Mouse (Mus musculus) embryonic facial prominence, embryonic 10.5 days (tissue): ENCODE measurements at regions not wholly inside any gene's neighbourhood (a gene's known extent, or its start where the extent isn't known, plus 50 kb on each side); places are given as distances from the start of the nearest gene placed in this dataset.

Source experiments
- DNase-seq: peaks from one replicate; pipeline ENCODE4 v3.0.0-alpha.2; 2017; ENCODE audit warnings: low spot score
- H3K27ac ChIP-seq: fragments of 300-500 bp; sonication (generic); replicated peaks from 2 replicates; pipeline ENCODE4 v1.5.1; 2016; ENCODE audit warnings: mild to moderate bottlenecking
- H3K27me3 ChIP-seq: fragments of 300-500 bp; sonication (generic); replicated peaks from 2 replicates; pipeline ENCODE4 v1.6.1; 2016; ENCODE audit warnings: low read depth, mild to moderate bottlenecking; ENCODE audit not compliant: poor library complexity, severe bottlenecking
- H3K36me3 ChIP-seq: fragments of 300-500 bp; sonication (generic); replicated peaks from 2 replicates; pipeline ENCODE4 v1.6.1; 2016; ENCODE audit warnings: mild to moderate bottlenecking, moderate library complexity
- H3K4me1 ChIP-seq: fragments of 300-500 bp; sonication (generic); 2 replicates; pipeline ENCODE4 v1.6.1; 2016
- H3K4me3 ChIP-seq: fragments of 300-500 bp; sonication (generic); 2 replicates; pipeline ENCODE4 v1.5.1; 2016; ENCODE audit warnings: mild to moderate bottlenecking, moderate library complexity
- H3K9me3 ChIP-seq: fragments of 300-500 bp; sonication (generic); 2 replicates; pipeline ENCODE4 v1.6.1; 2016; ENCODE audit warnings: mild to moderate bottlenecking
- WGBS: fragments of 180-500 bp; shearing (Covaris S2); methylation state at CpG from one replicate; pipeline ENCODE4 v1.1.7; 2016; 5-methylcytosine and 5-hydroxymethylcytosine counted together

- WGBS, result 80% methylated on average over 2 of the region's 2 CpGs
- H3K9me3 ChIP-seq, result no peaks in the 10 kb centered on the region
- H3K4me3 ChIP-seq, result no peak overlapping the region
- no peak for DNase-seq
- no peaks in the 10 kb centered on the region for H3K27me3 ChIP-seq
- H3K36me3 ChIP-seq, result no peaks in the 10 kb centered on the region
- peaks cover 18% of the 10 kb centered on the region for H3K4me1 ChIP-seq
- H3K27ac ChIP-seq, result no peak overlapping the region
These were observed 257.0 kb upstream of the Gm10131 start for GRCm38 (mm10) chr8:34368556-34368955.

DNA sequence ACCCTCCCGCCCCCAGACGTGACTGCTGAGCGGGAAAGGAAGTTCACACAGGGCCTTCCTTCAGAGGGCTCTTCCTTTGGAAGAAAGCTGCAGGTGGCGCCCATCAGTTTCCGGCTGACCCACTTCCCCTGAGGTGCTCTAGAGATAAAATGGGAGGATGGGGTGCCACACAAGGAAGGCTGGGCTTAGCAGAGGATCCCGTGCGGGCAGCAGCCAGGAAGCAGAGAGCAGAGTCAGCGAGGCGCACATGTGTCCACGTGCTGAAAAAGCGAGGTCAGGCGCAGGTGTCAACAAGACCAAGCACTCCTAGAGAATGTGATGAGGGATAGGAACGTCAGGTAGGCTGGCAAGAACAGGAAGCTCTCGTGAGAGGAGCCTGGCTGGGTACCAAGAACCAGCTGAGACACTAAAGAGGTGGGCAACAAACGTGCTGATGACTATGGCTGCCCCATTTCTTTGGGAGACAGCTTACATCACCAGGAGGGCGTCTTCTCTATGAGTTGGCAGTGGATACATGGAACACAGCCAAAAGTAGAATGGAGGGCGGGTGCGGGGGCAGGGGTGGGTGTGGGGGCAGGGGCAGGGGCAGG, 253.0 kb upstream of the Gm10131 start:
- Histone ChIP-seq H3K27me3 (no peaks in the 10 kb centered on the region), H3K36me3 (no peaks in the 10 kb centered on the region)
- 87% methylated on average over 18 of the region's 18 CpGs for WGBS

DNA sequence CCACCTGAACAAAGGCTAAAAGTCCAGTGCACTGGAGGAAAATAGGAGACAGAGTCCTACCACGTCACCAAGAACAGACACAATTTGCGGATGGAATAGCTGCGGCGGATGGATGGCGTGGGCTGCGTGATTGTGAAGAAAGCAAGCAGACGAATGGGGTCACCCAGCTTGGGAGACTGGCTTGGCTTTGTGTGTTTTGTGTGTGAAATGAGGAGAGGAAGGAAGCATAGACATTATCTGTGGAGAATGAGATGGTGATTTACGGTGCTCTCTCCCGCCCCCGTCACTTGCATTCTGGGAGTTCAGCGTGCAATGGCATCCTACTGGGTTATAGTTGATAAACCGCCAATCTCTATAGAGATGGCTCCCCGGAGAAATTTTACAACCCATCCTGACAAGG, 252.1 kb upstream of the Gm10131 start:
- Histone ChIP-seq H3K36me3 (no peaks in the 10 kb centered on the region), H3K4me1 (peaks cover 2% of the 10 kb centered on the region; the same call in 1 of the 2 replicates), H3K4me3 (no peak overlapping the region), H3K27me3 (no peaks in the 10 kb centered on the region), H3K9me3 (no peaks in the 10 kb centered on the region), H3K27ac (0 out of 2 replicates have a peak overlapping the region, but pooled peaks have one; percentile 19)
- DNase-seq, result no peak
- WGBS, result 94% methylated on average over 13 of the region's 13 CpGs

More for the DNA sequence above, 253.0 kb upstream of the Gm10131 start:
- no peak for DNase-seq
- H3K4me3 ChIP-seq, result no peak overlapping the region
- peaks cover 2% of the 10 kb centered on the region; the same call in 1 of the 2 replicates for H3K4me1 ChIP-seq
- H3K9me3 ChIP-seq, result no peaks in the 10 kb centered on the region
- no peak overlapping the region for H3K27ac ChIP-seq

DNA sequence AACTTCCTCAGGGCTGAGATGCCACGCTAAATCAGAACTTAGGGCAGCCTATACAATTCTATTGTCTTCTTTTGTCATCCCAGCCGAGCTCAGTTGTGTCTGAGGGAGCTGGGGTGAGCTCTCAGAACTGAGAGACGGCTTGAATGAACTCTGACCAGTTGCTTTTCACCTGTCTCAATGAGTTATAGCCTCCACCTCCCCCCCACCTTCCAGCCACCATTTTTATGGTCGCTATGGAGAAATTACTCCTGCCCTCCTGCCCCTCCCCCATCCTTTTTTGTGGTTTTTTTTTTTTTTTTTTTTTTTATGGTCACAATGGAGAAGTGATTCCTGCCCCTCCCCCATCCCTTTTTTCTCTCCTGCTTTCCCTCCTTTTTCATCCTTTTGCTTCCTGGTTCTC, 251.6 kb upstream of the Gm10131 start:
- Histone ChIP-seq H3K27ac (no peak overlapping the region), H3K27me3 (no peaks in the 10 kb centered on the region), H3K9me3 (no peaks in the 10 kb centered on the region), H3K4me3 (no peak overlapping the region), H3K36me3 (no peaks in the 10 kb centered on the region), H3K4me1 (peaks cover 2% of the 10 kb centered on the region; the same call in 1 of the 2 replicates)
- 65% methylated on average over 4 of the region's 4 CpGs for WGBS
- DNase-seq, result no peak

GRCm38 (mm10) chr8:34361377-34361776, 249.8 kb upstream of the Gm10131 start:
- H3K27ac ChIP-seq, result no peak overlapping the region
- WGBS, result 86% methylated on average over 3 of the region's 3 CpGs
- H3K9me3 ChIP-seq, result no peaks in the 10 kb centered on the region
- H3K4me1 ChIP-seq, result peaks cover 2% of the 10 kb centered on the region; the same call in 1 of the 2 replicates
- H3K4me3 ChIP-seq, result no peak overlapping the region
- H3K27me3 ChIP-seq, result no peaks in the 10 kb centered on the region
- DNase-seq, result no peak
- no peaks in the 10 kb centered on the region for H3K36me3 ChIP-seq

DNA sequence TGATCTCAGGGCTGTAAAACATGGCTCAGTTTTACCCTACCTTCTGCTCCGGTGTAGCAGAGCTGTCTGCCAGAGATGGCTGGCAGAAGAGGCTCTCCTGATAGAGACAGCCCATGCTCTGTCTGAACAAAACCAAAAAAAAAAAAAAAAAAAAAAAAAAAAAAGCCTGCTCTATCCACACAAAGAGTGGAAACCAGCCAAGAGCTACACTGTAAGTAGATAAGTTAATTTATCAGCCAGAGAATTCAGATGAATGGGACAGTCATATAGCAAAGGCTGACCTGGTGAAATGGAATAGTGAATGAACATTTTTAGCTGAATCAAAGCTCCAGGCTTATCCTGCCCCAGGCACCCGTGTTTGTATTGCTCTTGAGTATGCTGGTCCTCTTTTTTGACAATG, 248.2 kb upstream of the Gm10131 start:
- no peak overlapping the region for H3K27ac ChIP-seq

GRCm38 (mm10) chr8:34355059-34355458, 243.5 kb upstream of the Gm10131 start:
- no peak for DNase-seq
- H3K9me3 ChIP-seq, result no peaks in the 10 kb centered on the region
- no peak overlapping the region for H3K4me3 ChIP-seq
- no peaks in the 10 kb centered on the region for H3K27me3 ChIP-seq
- H3K36me3 ChIP-seq, result no peaks in the 10 kb centered on the region
- 67% methylated on average over 13 of the region's 13 CpGs for WGBS
- H3K4me1 ChIP-seq, result peaks cover 8% of the 10 kb centered on the region; the same call in 1 of the 2 replicates
- H3K27ac ChIP-seq, result no peak overlapping the region

More for the DNA sequence above, 248.2 kb upstream of the Gm10131 start:
- DNase-seq, result no peak
- peaks cover 2% of the 10 kb centered on the region; the same call in 1 of the 2 replicates for H3K4me1 ChIP-seq
- WGBS, result 83% methylated on average over 2 of the region's 2 CpGs
- H3K36me3 ChIP-seq, result no peaks in the 10 kb centered on the region
- H3K27me3 ChIP-seq, result no peaks in the 10 kb centered on the region
- H3K9me3 ChIP-seq, result no peaks in the 10 kb centered on the region
- no peak overlapping the region for H3K4me3 ChIP-seq

- DNase-seq, result no peak
- 63% methylated on average over 6 of the region's 6 CpGs for WGBS
- Histone ChIP-seq H3K36me3 (no peaks in the 10 kb centered on the region), H3K27ac (no peak overlapping the region; the same call in 1 of the 2 replicates), H3K27me3 (no peaks in the 10 kb centered on the region), H3K9me3 (no peaks in the 10 kb centered on the region), H3K4me3 (no peak overlapping the region), H3K4me1 (peaks cover 8% of the 10 kb centered on the region; the same call in 1 of the 2 replicates)
These were observed 241.8 kb upstream of the Gm10131 start for GRCm38 (mm10) chr8:34353140-34353855.

DNA sequence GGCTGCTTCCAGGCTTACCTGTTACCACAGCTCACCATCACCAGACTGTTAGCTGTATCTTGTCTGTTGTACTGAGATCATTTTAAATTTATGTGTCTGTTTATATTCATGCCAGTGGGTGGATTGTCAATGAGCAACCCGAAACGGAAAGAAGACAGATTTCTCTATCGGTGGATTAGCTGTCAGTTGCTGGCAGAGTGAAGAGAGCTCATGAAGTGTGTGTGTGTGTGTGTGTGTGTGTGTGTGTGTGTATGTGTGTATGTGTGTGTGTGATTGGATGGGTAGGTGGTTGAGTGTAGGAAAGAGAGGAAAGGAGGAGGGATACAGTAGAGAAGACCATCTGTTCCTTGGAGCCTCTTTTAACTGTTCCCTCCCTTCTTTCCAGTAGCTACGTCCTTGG, 223.3 kb upstream of the Gm10131 start:
- H3K4me1 ChIP-seq, result peaks cover 4% of the 10 kb centered on the region; the same call in 1 of the 2 replicates
- no peaks in the 10 kb centered on the region for H3K36me3 ChIP-seq
- H3K4me3 ChIP-seq, result no peak overlapping the region
- H3K27ac ChIP-seq, result no peak overlapping the region
- H3K9me3 ChIP-seq, result no peaks in the 10 kb centered on the region
- H3K27me3 ChIP-seq, result 0 out of 2 replicates have a peak, but pooled peaks cover 4% of the 10 kb centered on the region
- no peak for DNase-seq
- 91% methylated on average over 4 of the region's 4 CpGs for WGBS

DNA sequence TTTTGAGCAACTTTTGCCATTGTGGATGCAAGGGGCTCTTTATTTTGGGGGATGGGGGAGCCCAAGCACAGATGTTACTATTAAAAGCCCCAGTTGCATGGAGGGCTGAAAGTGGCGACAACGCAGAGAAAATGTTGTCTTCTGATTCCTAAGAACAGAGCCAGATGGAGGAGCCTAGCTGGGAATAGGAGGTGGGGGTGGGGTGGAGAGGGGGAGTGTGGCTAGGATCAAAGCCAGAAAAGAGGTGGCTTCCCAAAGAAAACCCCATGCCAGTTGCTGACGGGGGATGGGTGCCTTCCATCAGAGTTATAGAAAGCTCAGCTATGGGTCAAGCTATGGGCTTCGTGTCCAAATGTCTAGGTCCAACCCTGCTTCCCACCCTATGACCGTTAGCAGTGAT, 220.1 kb upstream of the Gm10131 start:
- 58% methylated on average over 5 of the region's 5 CpGs for WGBS
- Histone ChIP-seq H3K27me3 (peaks cover 20% of the 10 kb centered on the region), H3K27ac (no peak overlapping the region), H3K4me3 (no peak overlapping the region), H3K4me1 (peaks cover 11% of the 10 kb centered on the region), H3K9me3 (no peaks in the 10 kb centered on the region), H3K36me3 (no peaks in the 10 kb centered on the region)
- no peak for DNase-seq

DNA sequence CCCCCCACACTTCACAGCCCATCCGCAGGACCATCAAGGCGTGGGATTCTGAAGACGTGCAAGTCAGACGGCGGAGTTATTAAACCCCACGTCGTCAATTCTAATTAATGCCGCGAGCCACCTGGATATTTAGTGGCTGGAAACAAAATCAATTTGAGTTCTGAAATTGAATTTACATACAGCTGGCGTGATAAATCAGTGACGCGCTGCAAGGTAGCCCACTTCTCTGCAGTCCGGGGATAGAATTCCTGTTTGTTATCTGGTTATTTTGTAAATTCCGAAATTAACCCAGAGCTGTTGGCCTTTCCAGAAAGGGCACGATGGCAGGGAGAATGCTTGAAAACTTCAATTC, 215.1 kb upstream of the Gm10131 start:
- 9% methylated on average over 15 of the region's 15 CpGs for WGBS
- Histone ChIP-seq H3K27me3 (peaks cover 43% of the 10 kb centered on the region), H3K9me3 (no peaks in the 10 kb centered on the region), H3K4me3 (peak overlapping the region; percentile 57), H3K36me3 (no peaks in the 10 kb centered on the region), H3K4me1 (peaks cover 36% of the 10 kb centered on the region), H3K27ac (peak overlapping the region; percentile 36; the same call in 1 of the 2 replicates)
- no peak for DNase-seq

DNA sequence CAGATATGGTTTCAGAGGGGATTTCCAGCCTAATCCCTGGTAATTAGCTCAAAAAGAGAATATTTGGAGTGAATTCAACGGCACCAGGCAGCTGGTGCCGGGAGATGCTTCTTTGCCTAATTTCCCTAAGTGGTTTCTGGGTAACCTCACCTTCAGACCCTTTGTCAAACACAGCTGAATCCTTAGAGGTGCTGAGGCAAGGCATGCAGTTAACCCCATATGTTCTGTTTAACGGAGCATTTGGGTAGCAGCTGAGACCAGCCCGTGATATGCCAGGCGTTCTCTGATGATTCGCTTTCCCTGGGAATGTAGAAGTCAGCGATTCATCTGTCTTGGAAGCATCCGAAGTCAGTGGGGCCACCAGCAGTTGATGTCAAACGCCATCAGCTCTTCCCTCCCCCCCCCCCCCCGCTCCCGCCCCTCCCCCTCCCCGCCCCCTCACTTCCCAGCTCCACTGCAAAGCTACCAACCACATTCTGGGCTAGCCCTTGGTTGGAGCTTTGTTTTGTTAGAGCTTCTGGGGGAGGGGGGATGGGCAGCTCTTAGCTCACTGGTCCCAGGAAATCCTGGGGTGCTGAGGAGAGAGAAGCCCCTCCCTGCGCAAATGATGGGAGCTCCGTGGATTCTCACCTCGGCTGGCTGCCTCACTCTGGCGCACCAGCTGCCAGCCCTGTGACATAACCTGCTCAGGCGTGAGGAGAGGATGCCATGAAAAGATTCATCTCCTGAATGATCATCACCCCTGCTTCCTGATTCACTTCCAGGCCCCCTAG, 214.5 kb upstream of the Gm10131 start:
- H3K27me3 ChIP-seq, result peaks cover 43% of the 10 kb centered on the region
- WGBS, result under 1% methylated on average over 16 of the region's 17 CpGs
- peak overlapping the region; percentile 57 for H3K4me3 ChIP-seq
- no peaks in the 10 kb centered on the region for H3K36me3 ChIP-seq
- peak overlapping the region; percentile 36 for H3K27ac ChIP-seq
- H3K4me1 ChIP-seq, result peaks cover 34% of the 10 kb centered on the region
- no peaks in the 10 kb centered on the region for H3K9me3 ChIP-seq
- peak; percentile 50 for DNase-seq
